Mouse (Mus musculus): ENCODE results near the gene Tcf12. TPM values are rescaled to one million over a fixed set of nuclear protein-coding genes. Genes with fewer than 3 reads are reported as not detected.

Tcf12 gene
- total and polyA plus RNA-seq, 3 experiments = 41.4 to 42.3 (median 41.7) TPM

- no peak for DNase-seq (ENCODE audit: extremely low read depth)
- TF ChIP-seq JUN (IDR thresholded peaks at IDR 0.05; ENCODE audit: insufficient read depth, low read depth, low read length) = no peak
- no peak for TF ChIP-seq BHLHE40 (IDR thresholded peaks at IDR 0.05; ENCODE audit: low read depth, low read length)
- TF ChIP-seq IRF4 (IDR thresholded peaks at IDR 0.05; ENCODE audit: low read depth, low read length) = no peak
- TF ChIP-seq ETS1 (conservative IDR thresholded peaks at IDR 0.05; ENCODE audit: low read depth, low read length) = no peak
- TF ChIP-seq SIN3A (IDR thresholded peaks at IDR 0.05; ENCODE audit: low read length) = peak; percentile 13; the same call in 1 of the 2 replicates
- peak; percentile 25; the same call in 1 of the 2 replicates for TF ChIP-seq MYC (IDR thresholded peaks at IDR 0.05; ENCODE audit: low read depth, low read length)
- no peak for TF ChIP-seq ELF1 (IDR thresholded peaks at IDR 0.05; ENCODE audit: low read depth, low read length)
- no peak for TF ChIP-seq NRF1 (IDR thresholded peaks at IDR 0.05; ENCODE audit: low read depth, low read length)
- TF ChIP-seq EP300 (IDR thresholded peaks at IDR 0.05; ENCODE audit: low read length) = no peak
- no peak for TF ChIP-seq MAX (IDR thresholded peaks at IDR 0.05; ENCODE audit: low read length)
- no peak for TF ChIP-seq JUND (conservative IDR thresholded peaks at IDR 0.05; ENCODE audit: low read depth, low read length)
- no peak for TF ChIP-seq USF2 (conservative IDR thresholded peaks at IDR 0.05; ENCODE audit: low read depth, low read length)
- dilution Hi-C loops (cut with MboI; ENCODE audit: extremely low pct_ligation_motif_present, extremely low pct_unique_long_range_greater_than_20kb, low sequenced_read_pairs) = no loop called here
- Histone ChIP-seq H3K4me1 (ENCODE audit: control insufficient read depth in 1 of 2, insufficient read depth in 2 of 2) (peaks cover 3 to 34% of the 10 kb centered on the region in 2 experiments; a peak in 3 of 4 replicates), H3K9me3 (replicated peaks; ENCODE audit: low read length) (no peaks in the 10 kb centered on the region), H3K9ac (ENCODE audit: insufficient read depth, low read depth) (peak overlapping the region; percentile 72), H3K79me2 (replicated peaks; ENCODE audit: control insufficient read depth, extremely low read depth, insufficient read depth, poor library complexity, severe bottlenecking) (peaks cover 9% of the 10 kb centered on the region), H3K4me3 (replicated peaks in 1 of 3; ENCODE audit: low read depth in 2 of 3, low read length in 2 of 3, poor library complexity in 1 of 3) (peak overlapping the region in 2 of 3 experiments; percentile 44 to 52), H3K27me3 (replicated peaks) (no peaks in the 10 kb centered on the region), H3K36me3 (replicated peaks in 1 of 2; ENCODE audit: control insufficient read depth in 1 of 2, insufficient read depth in 1 of 2, low read length in 1 of 2) (peaks cover 0 to 2% of the 10 kb centered on the region in 2 experiments), H3K4me2 (ENCODE audit: insufficient read depth, low read depth, poor library complexity, severe bottlenecking) (peak overlapping the region; percentile 97; the same call in 1 of the 2 replicates), H3K27ac (ENCODE audit: insufficient read depth, low read depth) (no peak overlapping the region)
- in situ Hi-C loops (cut with MboI; ENCODE audit: low pct_ligation_motif_present, low pct_unique_long_range_greater_than_20kb, low sequenced_read_pairs) = no loop called here
These were observed 216.8 kb downstream of the Tcf12 start for GRCm38 (mm10) chr9:71894943-71895286.

GRCm38 (mm10) chr9:71894246-71894942 is 217.3 kb downstream of the Tcf12 start:
- Histone ChIP-seq H3K36me3 (replicated peaks in 1 of 2; ENCODE audit: control insufficient read depth in 1 of 2, insufficient read depth in 1 of 2, low read length in 1 of 2) (peaks cover 0 to 2% of the 10 kb centered on the region in 2 experiments), H3K4me2 (ENCODE audit: insufficient read depth, low read depth, poor library complexity, severe bottlenecking) (peak overlapping the region; percentile 97), H3K79me2 (replicated peaks; ENCODE audit: control insufficient read depth, extremely low read depth, insufficient read depth, poor library complexity, severe bottlenecking) (peaks cover 11% of the 10 kb centered on the region), H3K9ac (ENCODE audit: insufficient read depth, low read depth) (peak overlapping the region; percentile 72), H3K27ac (ENCODE audit: insufficient read depth, low read depth) (no peak overlapping the region), H3K4me1 (ENCODE audit: control insufficient read depth in 1 of 2, insufficient read depth in 2 of 2) (peaks cover 5 to 39% of the 10 kb centered on the region in 2 experiments), H3K27me3 (replicated peaks) (no peaks in the 10 kb centered on the region), H3K9me3 (replicated peaks; ENCODE audit: low read length) (no peaks in the 10 kb centered on the region), H3K4me3 (replicated peaks in 1 of 3; ENCODE audit: low read depth in 2 of 3, low read length in 2 of 3, poor library complexity in 1 of 3) (peak overlapping the region in 2 of 3 experiments; percentile 41 to 52)
- no peak for DNase-seq (ENCODE audit: extremely low read depth)
- dilution Hi-C loops (cut with MboI; ENCODE audit: extremely low pct_ligation_motif_present, extremely low pct_unique_long_range_greater_than_20kb, low sequenced_read_pairs) (no loop called here), in situ Hi-C loops (cut with MboI; ENCODE audit: low pct_ligation_motif_present, low pct_unique_long_range_greater_than_20kb, low sequenced_read_pairs) (no loop called here)
- TF ChIP-seq MAX (IDR thresholded peaks at IDR 0.05; ENCODE audit: low read length) = peak; percentile 23; the same call in 1 of the 2 replicates
- no peak for TF ChIP-seq UBTF (IDR thresholded peaks at IDR 0.05; ENCODE audit: low read depth, low read length)
- TF ChIP-seq NRF1 (IDR thresholded peaks at IDR 0.05; ENCODE audit: low read depth, low read length) = no peak
- TF ChIP-seq EP300 (IDR thresholded peaks at IDR 0.05; ENCODE audit: low read length) = no peak
- no peak for TF ChIP-seq MEF2A (IDR thresholded peaks at IDR 0.05; ENCODE audit: borderline replicate concordance, low read depth, low read length)
- no peak for TF ChIP-seq RCOR1 (conservative IDR thresholded peaks at IDR 0.05; ENCODE audit: low read depth, low read length)
- TF ChIP-seq MYC (IDR thresholded peaks at IDR 0.05; ENCODE audit: low read depth, low read length) = peak; percentile 65; the same call in 1 of the 2 replicates
- TF ChIP-seq ZNF384 (IDR thresholded peaks at IDR 0.05; ENCODE audit: low read depth, low read length) = no peak
- TF ChIP-seq ETS1 (conservative IDR thresholded peaks at IDR 0.05; ENCODE audit: low read depth, low read length) = no peak
- TF ChIP-seq HCFC1 (IDR thresholded peaks at IDR 0.05; ENCODE audit: low read depth, low read length) = no peak
- TF ChIP-seq CTCF (conservative IDR thresholded peaks at IDR 0.05 in 1 of 2, IDR thresholded peaks at IDR 0.05 in 1 of 2; ENCODE audit: low read depth in 2 of 2, low read length in 2 of 2) = no peak
- TF ChIP-seq NELFE (IDR thresholded peaks at IDR 0.05; ENCODE audit: low read depth, low read length) = no peak
- TF ChIP-seq TBP (conservative IDR thresholded peaks at IDR 0.05; ENCODE audit: low read depth, low read length) = no peak
- TF ChIP-seq CHD1 (IDR thresholded peaks at IDR 0.05; ENCODE audit: low read depth, low read length) = no peak
- TF ChIP-seq JUN (IDR thresholded peaks at IDR 0.05; ENCODE audit: insufficient read depth, low read depth, low read length) = no peak
- no peak for TF ChIP-seq ZKSCAN1 (IDR thresholded peaks at IDR 0.05; ENCODE audit: borderline replicate concordance, low read depth, low read length)
- no peak for TF ChIP-seq ELF1 (IDR thresholded peaks at IDR 0.05; ENCODE audit: low read depth, low read length)
- TF ChIP-seq CHD2 (IDR thresholded peaks at IDR 0.05; ENCODE audit: low read length) = no peak
- no peak for TF ChIP-seq PAX5 (IDR thresholded peaks at IDR 0.05; ENCODE audit: low read length)
- TF ChIP-seq BHLHE40 (IDR thresholded peaks at IDR 0.05; ENCODE audit: low read depth, low read length) = peak; percentile 15
- no peak; the same call in 1 of the 2 replicates for TF ChIP-seq MXI1 (IDR thresholded peaks at IDR 0.05; ENCODE audit: low read depth, low read length)
- TF ChIP-seq MAZ (IDR thresholded peaks at IDR 0.05; ENCODE audit: low read depth, low read length) = no peak
- TF ChIP-seq SMC3 (IDR thresholded peaks at IDR 0.05; ENCODE audit: low read depth, low read length) = no peak
- no peak for TF ChIP-seq ZC3H11A (IDR thresholded peaks at IDR 0.05; ENCODE audit: low read depth, low read length)
- TF ChIP-seq POLR2A (IDR thresholded peaks at IDR 0.05; ENCODE audit: low read depth, low read length) = no peak
- peak; percentile 21; the same call in 1 of the 2 replicates for TF ChIP-seq SIN3A (IDR thresholded peaks at IDR 0.05; ENCODE audit: low read length)
- no peak for TF ChIP-seq IRF4 (IDR thresholded peaks at IDR 0.05; ENCODE audit: low read depth, low read length)
- TF ChIP-seq MAFK (IDR thresholded peaks at IDR 0.05; ENCODE audit: insufficient replicate concordance, low read length) = no peak

All from CH12.LX (cell line).